Mouse (Mus musculus): ENCODE results near the gene Sgca.
"Not testable (repeated sequence)": the region's sequence is repeated elsewhere in the genome, so short reads cannot be mapped to it uniquely, and the experiment has no call there.

Gene Sgca

DNA sequence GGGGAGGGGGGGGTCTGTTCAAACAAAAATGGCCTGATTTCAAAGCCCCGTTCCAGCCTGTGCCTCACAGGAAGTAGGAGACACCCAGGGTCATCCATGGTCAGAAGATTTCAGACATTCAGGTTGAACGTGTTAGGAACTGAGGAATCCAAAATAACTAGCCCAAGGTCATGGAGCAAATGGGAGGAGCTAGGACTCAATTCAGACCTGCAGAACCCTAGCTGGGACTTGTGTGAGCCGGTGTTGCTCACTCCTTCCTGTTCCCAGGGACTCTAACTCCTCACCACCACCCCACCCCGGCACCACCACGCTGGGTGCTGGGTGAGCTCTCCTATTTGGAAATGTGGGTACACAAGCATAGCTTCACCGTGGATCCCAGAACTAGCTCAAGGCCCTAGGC lies 11.2 kb upstream of the Sgca start:
- in situ Hi-C loops (cut with MboI, MseI), result no loop called here

DNA sequence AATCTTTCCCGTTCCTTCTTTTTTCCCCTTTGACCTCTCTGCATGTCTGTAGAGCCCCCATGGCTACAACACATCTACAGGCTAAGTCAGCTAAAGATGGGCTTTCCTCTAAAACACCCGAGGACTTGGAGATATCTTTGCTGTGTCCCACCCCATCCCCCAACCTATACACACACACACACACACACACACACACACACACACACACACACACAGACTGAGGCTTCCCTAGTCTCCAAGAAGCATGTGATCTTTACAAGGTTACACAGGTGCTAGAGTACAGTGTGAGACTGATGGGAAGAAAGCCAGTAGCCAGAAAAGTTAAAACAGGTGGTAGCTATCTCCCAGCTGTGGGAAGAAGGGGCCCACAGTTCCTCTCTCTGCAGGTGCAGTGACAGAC lies 10.3 kb upstream of the Sgca start:
- in situ Hi-C loops (cut with MboI, MseI), result no loop called here

DNA sequence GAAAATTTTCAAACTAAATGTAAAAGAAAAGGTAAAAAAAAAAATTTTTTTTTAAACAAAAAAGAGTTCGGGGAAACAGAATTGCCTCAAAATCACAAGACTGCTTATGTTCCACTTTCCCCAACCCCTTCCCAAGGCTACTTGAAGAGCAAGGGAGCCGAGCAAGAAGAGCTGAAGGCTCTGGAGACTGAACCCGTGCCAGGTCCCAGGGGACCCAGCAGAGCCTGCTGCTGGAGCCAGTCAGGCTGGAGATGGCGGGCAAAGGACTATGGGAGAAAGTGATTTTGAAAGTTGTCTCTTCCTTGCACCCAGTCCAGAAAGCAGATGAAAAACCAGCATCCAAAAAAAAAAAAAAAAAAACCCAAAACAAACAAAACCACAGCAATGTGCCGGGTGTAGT lies 9.7 kb upstream of the Sgca start:
- in situ Hi-C loops (cut with MboI, MseI), result no loop called here

DNA sequence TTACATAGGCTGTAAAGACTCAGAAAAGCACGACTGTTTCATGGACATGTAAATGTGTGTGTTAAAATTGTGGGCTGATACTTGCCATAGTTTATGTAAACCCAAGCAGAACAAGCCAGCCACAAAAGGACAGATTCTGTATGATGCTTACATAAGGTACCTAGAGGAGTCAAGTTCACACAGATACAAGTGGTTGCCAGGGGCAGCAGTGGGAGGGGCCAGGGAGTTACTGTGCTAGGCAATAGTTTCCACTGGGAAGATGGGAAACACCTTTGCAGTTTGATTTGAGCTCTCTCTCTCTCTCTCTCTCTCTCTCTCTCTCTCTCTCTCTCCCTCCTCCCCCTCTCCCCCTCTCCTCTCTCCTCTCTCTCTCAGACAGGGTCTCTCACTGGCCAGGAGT lies 9.0 kb upstream of the Sgca start:
- in situ Hi-C loops (cut with MboI, MseI), result no loop called here

DNA sequence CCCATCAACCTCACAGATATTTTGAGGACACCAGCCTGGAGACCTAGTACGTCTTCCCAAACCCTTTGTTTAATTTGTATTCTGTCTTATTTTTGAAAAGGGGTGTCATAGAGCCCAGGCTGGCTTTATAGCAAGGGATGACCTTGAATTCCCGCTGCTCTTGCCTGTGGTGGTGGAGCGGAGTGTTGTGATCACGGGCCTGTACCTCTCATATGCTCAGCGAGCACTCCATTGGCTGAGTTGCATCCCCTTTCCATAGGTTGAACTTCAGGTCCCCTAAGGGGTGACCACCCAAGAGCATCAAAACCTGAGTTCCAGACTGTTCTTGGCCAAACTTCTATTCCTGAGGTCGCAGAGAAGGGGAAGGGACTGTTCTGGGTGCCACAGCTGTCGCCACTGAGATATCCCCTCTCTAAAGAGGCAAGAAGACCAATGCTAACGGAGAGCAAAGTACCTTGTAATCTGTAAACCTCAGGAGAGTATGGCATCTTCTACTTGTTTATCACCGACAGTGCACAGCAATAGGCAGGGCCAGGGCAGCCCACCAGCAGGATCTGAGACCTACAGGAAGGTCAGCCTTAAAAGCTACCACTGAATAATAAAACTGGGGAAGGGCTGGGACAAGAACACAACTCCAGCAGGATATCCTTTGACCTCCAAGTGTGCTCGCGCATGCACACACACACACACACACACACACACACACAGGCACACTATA lies 3.5 kb upstream of the Sgca start:
- in situ Hi-C loops (cut with MboI, MseI), result no loop called here

DNA sequence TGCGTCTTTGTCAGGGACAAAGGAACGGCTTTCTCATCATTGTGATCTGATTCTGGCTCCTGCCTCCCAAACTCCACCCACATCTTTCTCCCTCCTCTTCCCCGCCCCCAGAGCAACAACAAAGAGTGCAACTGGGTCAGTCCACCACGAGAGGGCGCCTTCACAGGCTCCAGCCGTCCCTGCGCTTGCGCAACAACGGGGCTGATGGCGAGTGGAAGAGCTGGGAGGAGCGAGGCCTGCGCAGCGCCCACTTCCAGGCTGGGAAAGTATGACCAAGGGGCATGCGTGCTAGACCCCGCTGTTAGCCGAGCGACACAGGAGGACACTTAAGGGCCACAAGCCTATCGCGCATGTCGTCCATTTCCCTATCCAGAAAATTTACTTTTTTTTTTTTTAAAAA lies 2.8 kb upstream of the Sgca start:
- in situ Hi-C loops (cut with MboI, MseI), result no loop called here

DNA sequence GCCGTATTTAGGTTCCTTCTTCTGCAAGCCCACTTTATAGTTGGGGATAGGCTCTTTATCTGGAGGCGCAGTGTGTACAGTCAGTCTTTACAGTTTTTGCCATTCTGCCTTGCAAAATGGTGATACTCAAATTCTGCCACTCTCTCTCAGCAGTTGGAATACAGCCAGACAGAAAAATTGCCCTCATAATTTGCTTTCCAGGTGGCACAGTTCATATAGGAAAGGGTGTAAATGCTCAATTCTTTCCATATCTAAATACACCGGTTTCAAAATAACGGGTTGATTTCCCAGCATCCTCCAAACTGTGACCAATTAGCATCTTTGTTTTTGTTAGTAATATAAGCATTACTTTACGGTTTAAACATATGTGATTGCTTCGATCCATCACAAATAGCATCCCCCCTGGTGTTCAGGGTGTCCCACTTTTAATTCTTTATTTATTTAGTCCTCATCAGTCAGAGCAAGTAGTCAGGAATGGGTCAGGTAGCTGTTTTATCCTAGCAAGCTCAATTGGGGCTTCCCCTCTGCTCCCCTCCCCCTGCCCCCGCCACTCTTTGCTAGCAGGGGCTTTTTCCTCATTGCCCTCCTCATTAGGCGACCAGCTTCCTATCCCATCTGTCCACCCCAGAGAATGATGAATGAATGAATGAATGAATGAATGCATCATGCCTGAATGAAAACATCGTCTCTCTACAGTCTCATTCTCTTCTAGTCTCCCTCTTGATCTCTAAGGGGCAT lies 2.2 kb upstream of the Sgca start:
- in situ Hi-C loops (cut with MboI, MseI), result no loop called here

DNA sequence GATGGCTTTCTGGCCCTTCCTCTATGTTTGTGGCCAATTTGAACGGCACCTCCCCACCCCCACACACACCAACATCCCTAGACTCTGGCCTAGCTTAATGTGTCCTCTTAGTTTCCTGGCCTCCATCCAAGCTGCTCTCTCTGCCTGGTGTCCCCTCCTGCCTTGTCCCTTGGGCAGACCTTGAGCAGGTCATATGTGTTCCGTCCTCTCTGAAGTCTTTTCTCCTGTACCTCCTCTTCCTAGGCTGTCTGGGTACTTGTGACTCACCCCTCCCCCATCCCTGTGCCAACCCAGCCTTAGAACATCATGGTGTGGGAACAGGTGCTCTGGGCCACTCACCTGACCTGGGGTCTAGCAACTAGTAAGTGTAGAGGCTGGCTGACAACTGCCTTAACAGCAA lies 1.2 kb downstream of the Sgca start:
- in situ Hi-C loops (cut with MboI, MseI), result no loop called here

DNA sequence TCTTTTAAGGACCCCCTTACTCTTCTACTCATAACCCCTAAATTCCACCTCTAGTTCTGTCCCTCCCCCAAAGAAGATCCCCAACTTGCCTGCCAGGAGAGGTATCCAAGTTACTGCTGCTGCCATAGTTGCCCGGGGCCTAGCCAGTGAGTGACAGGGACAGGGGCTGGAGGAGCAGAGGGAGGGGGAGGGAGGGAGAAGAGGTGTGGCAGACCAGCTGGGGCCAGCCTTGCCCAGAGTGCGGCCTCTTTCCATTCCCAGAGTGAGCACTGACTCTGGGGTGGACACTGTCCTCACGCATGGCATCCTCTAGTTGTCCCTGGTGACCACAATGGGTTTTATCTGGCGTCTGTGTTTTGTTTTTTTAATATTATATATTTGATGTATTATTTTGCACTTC lies 2.8 kb downstream of the Sgca start:
- in situ Hi-C loops (cut with MboI, MseI), result no loop called here

DNA sequence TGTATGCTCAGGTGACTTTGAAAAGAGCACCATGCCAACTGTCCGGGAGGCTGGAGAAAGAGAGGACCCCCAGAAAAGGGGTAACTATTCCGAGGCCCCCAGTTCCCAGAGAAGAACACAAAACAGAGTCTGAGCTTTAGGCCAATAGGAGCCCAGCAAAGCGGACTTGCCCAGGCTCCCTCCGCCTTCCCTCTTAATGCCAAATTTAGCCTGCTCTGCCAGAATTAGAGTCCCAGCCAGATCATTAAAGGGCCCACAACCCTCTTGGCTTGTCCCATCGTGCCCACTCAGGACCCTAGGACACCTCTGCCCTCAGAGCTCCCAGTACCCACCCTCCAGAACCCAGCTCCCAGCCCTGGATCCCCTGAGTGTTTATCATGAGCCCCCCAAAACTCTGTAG lies 3.2 kb downstream of the Sgca start:
- in situ Hi-C loops (cut with MboI, MseI), result no loop called here

DNA sequence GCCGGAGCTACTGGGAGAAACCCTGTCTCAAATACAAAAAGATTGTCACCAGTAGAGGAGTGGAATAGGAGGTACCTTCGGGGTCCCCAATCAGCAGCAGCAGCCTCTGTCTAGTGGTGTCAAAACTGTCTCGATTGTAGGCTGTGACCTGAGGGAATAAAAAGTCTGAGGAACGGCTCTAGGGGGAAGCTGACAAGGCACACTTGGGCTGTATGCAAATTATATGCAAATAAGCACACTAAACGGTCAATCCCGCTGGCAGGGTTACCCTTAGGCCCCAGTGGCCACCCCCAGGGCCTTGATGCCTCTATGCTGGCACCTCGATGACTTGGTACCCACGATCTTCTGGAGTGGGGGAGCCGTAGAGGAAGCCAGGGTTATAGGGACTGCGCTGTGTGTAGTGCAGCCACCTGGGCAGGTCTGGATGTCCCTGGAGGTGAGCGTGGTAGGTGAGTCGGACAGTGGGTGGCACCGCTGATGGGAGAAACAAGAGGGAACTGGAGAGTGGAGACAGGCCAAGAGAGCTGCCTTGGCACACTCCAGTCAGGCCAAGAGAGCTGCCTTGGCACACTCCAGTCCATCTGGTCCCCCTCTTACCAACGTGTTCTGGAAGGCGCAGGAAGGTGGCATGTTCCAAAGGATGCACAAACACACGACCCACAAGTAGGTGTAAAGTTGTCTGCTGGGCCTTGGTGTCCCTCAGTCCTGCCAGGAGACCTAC lies 4.1 kb downstream of the Sgca start:
- in situ Hi-C loops (cut with MboI, MseI), result no loop called here

DNA sequence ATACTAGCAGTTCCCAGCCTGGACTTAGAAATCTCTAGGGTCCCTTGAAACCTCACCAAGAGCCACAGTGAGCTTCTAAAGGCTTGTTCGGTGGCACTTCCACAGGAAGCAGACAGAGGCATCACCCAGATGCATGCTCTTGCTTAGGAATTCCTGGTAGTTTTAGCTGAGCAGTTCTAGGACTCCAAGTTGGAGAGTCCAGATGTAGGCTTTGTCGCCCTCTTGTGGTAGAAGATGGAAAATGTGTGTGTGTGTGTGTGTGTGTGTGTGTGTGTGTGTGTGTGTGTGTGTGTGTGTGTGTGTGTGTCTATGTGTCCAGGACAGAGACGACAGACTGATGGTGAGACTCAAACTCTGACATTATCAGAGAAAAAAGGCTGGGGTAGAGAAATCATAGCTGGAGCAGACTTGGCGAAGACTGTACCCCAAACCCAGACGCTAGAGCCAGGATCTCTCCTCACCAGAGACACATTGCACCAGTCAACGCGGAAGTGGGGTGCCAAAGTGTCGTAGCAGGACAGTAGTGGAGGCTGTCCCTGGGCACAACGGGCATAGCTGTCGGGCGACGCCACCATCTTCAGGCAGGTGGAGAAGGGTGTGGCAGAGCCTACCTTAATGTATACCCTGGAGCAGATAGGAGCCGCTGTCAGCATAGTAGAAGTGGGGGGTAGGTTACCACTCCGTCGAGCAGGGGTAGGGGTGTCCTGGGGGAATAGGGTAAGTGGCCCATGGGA lies 5.8 kb downstream of the Sgca start:
- in situ Hi-C loops (cut with MboI, MseI), result no loop called here

DNA sequence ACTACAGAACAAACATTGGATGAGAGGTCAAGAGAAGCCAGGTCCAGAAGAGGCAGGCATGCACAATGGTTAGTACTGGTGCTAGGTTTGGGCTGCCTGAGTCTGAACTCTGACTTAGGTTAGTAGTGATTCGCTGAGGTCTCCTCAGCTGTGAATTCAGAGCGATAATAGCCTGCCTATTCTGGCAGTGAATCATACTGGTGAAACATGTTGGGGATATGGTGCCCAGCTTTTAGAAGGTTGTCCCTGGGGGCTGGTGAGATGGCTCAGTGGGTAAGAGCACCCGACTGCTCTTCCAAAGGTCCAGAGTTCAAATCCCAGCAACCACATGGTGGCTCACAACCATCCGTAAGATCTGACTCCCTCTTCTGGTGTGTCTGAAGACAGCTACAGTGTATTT lies 6.4 kb downstream of the Sgca start:
- in situ Hi-C loops (cut with MboI, MseI), result not testable (repeated sequence)

DNA sequence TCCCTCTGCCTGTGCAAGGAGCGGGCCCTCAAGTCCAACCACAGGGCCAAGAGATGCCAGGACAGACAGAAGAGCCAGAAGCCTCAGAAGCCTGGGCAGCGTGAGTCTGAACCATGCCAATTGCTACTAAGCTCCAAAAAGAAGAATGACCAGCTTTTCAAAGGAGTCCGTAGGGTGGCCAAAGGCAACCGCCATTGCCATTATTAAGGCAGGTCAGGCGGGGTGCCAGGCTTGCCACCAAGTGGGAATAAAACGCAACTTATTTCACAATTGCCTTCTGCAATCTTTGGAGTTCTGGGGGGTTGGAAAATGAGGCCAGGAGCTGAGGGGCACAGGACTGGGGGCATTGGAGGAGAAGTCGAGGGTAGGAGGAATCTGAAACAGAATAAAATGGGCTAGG lies 7.9 kb downstream of the Sgca start:
- in situ Hi-C loops (cut with MboI, MseI), result no loop called here

DNA sequence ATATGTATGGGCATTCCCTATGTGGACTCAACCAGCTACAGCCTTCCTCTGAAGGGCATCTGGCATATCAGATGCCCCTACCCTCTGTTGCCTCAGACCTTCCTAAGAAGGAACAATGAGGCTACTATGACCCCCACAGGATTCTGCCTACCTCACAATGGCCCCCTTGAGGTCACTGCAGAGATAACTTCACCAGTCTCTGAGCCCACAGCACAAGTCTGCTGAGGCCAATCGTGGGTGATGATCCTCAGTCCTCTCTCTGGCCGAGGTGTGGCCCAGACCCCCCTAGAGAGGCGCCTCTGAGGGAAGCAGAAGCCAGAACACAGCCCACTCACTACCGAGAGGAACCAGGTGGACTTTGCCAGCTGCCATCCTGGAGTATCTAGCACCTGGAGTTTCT lies 8.7 kb downstream of the Sgca start, which contains the start of gene Hils1:
Gene Hils1, plus strand, starts transcription at position 175 of the 400 bp plus-strand sequence.
- in situ Hi-C loops (cut with MboI, MseI), result no loop called here

DNA sequence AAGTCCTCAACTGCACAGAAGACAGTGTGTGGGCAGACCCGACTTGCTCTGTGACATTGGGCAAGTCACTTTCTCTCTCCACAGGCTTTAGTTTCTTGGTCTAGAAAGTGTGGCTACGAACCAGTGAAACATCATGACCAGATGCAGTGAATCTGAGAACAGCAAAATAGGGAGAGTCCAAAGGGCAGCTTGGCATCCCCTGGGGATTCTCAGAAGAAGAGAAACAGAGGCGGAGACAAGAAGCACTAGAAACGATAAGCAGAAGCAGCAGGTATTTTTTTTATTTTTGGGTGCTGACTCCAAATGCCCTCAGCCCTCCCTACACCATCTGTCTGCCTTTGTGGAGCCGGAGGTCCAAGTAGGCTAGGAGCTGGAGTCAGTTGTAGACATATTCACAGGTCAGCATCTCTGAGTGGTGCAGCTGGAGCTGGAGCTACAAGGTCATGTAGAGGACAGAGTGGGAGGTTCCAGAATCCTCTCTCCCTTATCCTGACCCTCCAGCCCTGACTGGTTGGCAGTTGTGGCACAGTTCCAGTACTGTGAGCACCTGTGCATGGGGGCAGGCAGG lies 13.5 kb downstream of the Sgca start:
- in situ Hi-C loops (cut with MboI, MseI), result no loop called here

DNA sequence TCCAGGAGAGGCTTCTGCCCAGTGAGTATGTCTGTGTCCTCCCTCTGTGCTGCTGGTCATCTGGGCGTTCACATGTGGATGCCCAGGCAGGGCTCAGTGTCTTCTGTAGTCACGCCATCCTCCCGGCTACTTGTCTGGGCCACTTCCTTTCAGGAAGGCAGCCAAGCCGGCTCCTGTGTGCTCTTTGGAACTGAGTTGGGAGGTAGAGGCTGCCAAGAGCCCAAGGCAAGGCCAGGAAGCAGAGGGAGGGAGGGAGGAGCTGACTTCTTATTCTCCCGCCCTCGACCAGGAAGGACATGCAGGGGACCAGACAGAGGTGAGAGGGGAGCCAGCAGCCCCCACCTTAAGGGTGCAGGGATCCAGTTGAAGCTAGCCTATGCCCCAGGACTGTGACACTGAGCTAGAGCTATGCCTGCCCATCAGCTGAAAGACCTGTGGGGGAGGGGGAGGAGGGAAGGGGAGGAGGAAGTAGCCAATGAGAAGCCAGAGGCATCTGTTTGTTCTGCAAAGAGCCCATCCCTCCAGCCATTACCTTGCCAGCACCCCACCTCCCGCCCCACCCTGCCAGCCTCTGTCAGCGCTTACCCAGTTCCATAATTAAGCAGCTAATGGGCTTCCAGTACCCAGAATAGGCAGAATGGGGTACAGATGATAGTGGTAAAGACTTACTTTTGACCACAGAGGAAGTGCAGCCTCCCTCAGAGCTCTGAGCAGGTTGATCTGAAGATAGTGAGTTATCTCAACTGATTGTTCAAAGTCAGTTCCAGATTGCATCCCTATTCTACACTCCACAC lies 17.9 kb downstream of the Sgca start:
- in situ Hi-C loops (cut with MboI, MseI), result no loop called here

DNA sequence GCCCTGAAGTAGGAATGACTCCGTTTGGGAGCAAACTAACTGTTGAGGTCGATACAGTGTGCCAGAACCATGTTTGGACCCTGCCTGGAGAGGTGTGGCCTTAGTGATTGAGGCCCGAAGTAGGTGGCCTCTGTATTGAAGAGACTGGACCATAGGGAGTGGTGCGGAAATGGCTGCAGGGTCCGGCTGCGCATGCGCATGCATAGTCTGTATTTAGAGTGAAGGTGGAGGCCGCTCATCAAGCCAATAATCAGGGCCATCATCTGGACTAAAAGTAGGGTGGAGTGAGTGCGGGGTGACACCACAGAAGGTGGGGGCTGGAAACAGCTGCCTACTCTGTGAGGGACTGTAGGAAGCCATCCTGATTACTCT lies 18.4 kb downstream of the Sgca start:
- in situ Hi-C loops (cut with MboI, MseI), result no loop called here

DNA sequence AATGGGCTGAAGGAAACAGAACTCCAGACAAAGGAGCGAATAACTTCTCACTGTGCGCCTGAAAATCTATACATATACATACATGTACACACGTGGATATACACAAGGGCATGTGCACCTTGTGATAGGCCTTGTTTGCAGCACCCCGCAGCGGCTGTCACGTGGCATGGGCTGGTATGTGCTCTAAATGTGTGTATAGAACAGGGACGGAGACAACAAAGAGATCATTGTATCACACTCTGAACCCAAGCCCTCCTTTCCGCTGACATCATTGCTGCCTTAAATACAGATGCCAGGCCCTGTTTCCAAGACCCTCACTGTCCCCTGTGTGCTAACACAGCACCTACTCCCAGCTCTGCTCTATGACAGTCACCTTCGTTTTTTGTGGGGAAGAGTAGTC lies 21.0 kb downstream of the Sgca start:
- in situ Hi-C loops (cut with MboI, MseI), result no loop called here

DNA sequence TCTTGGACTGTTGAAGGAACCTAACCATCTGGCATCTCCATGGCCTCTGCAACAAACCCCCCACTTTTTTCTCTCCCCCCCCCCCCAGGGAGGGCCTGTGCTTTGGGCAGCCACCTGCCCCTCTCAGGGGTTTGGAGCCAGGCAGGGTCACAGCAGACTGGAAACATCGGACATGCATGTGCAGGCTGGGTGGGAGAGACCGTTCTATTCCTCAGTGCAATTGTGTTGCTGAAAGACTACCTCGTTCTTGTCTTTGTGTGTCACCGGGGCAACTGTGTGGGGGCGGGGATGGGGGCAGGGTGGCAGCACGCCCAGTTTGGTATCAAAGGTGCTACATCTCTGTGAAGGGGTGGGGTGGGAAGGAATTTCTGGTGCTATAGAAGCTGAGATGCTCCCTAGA lies 24.0 kb downstream of the Sgca start:
- in situ Hi-C loops (cut with MboI, MseI), result no loop called here

DNA sequence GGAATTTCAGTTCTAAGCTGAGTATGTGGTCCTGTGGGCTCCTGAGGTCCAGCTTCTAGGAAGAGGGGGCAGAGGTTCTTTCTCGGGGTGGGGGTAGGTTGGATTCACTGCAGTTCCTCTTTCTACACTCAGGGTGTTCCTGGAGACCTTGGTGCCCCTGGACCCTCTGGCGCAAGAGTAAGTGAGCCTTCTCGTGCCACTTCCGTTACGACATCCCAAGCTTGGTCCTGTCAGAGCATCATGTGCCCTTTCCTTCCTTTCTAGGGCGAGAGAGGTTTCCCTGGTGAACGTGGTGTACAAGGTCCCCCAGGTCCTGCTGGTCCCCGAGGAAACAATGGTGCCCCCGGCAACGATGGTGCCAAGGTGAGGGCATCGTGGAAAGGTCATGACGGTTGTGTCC lies 30.9 kb downstream of the Sgca start:
- in situ Hi-C loops (cut with MboI, MseI), result loop anchor here in 1 of 2 experiments (5.0 kb wide), 1 partner anchor 83 kb away; no protein-coding TSS in a partner anchor
